Mouse (Mus musculus): ENCODE results near the gene Slc15a1. TPM values are rescaled to one million over a fixed set of nuclear protein-coding genes. Genes with fewer than 3 reads are reported as not detected.

Slc15a1 gene
- total RNA-seq (2021): not detected
- long read RNA-seq, experiment 1: 0 reads
- long read RNA-seq, experiment 2: 0 reads

DNA sequence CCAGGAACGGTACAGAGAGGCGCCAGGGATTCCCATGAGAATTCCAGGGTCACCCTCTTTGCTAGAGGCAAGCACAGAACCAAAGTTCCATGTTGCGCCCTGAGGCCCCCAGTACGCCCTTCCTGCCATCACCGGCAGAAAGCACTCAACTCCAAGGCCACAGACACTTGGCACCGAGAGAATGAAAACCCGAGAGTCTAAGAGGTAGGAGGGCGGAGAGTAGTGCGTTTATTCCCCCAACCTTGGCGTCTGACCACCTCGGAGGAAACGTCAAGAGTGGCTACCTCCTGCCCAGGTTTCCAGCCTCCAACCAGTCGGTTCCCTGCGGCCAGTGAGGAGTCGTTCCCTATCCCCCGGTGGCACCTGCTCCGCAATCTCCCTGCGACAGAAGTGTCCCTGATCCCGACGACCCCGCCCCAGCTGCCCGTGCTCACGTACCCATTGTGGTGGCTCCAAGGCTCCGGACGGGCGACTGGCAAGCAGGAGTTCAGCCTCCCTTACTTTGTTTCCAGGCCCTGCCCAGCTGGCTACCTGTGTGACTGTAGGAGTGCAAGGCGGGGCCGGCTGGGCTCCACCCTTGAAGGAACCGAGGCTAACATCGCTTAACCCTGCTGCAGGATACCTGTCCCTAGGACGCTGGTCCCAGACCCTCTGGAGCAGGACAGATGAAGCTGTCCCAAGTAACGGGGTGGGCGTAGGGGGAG lies at the start of gene Slc15a1:
Gene Slc15a1, minus strand, starts transcription at position 472 of the 704 bp plus-strand sequence.
- no peak for DNase-seq (ENCODE audit: low spot score)

DNA sequence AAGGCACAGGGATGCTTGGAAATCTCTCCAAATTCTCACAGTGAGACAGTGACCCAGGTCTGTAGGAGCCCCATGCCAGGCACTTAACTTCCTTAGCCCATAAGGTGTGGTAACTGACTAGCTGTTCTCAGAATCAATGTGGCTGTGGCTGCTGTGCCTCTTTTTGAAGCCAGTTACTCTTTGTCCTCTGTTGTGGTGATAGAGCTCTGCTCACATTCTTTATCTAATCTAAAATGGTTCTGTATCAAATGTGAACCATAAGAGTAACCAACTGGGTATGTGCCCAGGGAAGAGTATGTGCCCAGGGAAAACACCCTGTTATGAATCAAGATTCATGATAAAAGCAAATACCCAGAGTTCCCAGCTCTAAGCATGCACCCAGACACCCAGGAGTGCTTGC lies 48.7 kb upstream of the Slc15a1 start:
- DNase-seq (ENCODE audit: low spot score): no peak

DNA sequence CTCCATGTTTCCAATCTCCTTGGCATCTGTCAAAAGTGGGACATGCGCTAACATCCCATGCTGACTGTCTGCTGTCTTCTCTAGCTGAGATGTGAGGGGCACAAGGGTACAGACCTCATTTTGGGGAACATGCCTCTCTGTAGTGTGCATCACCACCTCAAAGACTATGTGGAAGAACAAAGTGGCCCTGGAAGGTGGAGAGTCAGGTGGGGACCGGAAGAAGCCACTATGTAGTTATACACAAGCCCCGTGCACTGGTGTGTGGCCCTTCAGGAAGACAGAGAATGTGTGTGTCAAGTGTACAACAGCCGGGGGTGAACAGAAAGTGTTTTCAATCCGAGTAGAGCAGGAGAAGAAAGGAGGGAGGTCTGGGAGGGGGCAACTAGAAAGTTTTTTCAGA lies 47.5 kb upstream of the Slc15a1 start:
- no peak for DNase-seq (ENCODE audit: low spot score)

DNA sequence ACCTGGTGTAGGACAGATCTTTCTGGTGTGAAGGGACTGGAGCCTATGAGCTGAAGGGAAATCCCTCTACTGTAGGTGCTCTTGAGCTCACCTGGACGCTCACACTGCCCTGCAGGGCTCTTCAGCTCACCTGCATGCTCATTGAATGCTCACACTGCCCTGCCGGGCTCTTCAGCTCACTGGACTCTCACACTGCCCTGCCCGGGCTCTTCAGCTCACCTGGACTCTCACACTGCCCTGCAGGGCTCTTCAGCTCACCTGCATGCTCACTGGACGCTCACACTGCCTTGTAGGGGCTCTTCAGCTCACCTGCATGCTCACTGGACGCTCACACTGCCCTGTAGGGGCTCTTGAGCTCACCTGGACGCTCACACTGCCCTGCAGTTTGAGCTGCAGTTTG lies 44.8 kb upstream of the Slc15a1 start:
- no peak for DNase-seq (ENCODE audit: low spot score)

DNA sequence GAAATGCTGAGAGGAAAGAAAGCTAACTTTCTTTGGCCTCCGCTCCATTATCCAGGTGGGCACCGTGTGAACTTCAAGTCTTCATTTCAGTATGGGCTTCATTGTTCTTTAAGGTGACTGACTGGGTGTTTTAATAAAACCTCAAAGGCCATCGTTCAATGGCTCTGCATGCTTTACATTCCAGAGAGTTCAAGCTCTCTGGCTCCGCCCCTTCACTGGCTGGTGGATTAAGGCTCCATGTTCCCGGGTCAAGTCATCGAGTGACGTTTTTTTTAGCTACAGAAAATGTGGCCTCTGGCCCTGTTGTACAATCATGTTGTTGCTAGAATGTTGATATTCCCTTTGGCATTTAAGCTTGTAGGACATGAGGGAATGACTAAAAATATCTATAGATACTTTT lies 42.7 kb upstream of the Slc15a1 start:
- DNase-seq (ENCODE audit: low spot score): no peak

DNA sequence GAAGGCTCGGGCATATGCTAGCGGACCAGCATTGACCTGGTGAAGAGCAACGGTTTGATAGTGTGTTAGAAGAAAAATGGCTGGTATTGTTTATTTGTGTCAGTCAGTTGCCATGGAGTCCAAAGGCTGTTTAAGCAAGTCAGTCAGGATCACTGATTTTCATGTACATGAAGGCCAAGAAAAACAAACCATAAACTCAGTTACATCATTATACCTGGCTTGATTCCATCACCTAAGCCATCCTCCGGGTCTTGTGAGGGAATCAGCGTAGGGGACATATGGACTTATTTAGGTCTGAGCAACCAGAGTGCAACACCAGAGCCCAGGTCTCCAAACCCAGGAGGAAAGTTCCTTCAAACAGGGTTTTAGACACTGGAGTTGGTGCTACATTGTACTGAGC lies 41.6 kb upstream of the Slc15a1 start:
- DNase-seq (ENCODE audit: low spot score): no peak

DNA sequence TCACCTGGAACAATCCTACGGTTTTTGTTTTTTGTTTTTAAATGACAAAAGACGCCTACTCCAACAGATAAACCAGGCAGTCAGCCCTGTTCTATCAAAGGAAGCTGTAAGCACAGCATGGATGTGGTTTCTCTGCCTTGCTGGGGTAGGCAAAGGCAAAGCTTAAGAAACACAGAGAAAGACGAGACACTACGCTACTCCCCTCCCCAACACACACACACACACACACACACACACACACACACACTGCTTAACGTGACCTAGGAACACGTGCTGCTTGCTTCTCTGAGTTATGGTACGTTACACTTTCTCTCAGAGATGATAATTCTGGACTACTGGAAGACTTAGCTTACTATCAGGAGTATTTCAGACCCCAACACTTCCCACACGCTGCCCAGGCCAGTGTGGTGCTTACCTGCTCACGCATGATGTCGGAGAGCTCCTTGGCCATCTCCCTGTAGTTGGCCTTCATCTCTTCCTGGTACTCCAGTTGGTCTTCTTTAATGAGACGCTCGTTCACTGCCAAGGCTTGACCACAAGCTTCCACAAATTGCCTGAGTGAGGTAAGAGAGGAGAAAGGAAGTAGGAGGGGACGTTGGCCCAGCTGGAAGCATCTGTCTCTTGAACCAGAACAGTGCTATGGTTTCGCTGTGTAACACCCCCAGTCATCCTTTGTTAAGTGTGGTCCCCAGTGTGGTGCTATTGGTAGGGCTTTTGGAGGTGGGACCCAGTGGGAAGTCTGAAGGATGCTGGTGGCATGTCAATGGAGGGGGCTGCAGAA lies 40.7 kb upstream of the Slc15a1 start:
- no peak for DNase-seq (ENCODE audit: low spot score)

DNA sequence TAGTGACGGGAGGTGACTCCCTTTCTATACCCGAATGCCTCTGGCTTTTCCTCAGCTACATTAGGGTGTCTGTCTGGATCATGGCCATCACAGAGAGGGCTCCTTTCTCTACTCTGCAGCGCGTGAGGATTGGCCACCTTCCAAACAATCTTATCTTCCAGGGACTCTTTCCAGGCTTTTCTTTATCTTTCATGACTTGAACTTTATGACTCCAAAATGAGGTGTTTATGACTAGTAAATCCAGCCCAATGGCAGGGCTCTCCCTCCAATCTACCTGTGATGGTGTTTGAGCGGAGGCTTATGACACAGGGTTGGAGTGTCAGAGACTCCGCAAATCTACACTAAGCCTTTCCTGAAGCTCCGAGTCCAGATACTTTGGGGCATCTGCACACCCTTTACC lies 36.2 kb upstream of the Slc15a1 start:
- DNase-seq (ENCODE audit: low spot score): no peak

DNA sequence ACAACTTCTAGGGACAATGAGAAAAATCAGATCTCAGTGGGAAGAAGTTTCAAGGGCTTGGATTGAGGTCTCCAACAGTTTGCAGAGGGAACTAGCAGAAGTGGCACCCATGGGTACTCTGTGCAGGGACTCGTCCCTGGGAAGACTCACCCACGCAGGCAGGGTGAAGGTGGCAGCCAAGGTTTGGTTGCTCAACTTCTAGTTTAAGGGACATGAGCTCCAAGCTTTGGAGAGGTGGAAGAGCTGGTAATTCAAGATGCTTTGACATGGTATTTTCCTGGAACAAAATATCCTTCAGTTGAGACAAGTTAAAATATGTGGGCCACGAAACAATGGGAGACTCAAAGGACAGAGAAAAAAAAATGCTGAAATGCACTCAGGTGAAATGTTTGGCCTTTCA lies 29.4 kb upstream of the Slc15a1 start:
- no peak for DNase-seq (ENCODE audit: low spot score)

DNA sequence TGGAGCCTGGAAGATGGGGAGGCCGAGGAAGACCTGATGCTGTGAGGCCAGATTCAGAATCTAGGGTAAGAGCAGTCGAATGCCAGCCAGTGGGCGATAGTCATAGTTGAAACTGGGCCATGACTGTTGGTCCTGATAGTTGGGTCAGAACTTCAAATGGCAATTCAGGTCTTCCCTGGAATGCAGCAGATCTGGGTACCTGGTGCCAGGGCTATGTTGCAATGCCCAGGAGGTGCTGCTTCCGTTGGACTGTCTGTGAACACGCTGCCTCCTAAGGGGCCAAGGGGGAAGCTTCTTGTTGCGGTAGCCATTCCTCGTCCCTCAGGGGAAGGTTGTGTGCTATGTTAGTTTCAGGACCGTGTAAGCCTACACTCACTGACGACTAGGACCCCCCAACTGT lies 25.8 kb upstream of the Slc15a1 start:
- no peak for DNase-seq (ENCODE audit: low spot score)

DNA sequence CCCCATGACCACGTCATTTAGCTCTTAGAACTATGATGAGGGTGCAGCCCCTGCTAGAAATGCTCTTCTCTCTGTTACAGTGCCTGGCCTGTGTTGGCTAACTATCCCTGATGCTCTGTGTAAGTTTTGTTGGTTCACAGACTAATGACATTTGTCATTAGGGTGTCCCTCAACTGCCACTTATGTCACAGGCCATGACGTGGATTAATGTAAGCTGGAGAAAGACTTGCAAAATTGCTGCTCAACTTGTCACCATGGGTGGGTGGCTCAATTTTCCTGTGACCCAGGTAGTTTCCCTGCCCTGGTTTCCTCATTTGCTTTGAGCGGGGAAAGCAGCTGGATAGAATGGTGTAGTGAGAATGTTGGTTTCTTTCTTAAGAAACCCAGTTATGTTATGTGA lies 22.8 kb upstream of the Slc15a1 start:
- DNase-seq (ENCODE audit: low spot score): no peak

DNA sequence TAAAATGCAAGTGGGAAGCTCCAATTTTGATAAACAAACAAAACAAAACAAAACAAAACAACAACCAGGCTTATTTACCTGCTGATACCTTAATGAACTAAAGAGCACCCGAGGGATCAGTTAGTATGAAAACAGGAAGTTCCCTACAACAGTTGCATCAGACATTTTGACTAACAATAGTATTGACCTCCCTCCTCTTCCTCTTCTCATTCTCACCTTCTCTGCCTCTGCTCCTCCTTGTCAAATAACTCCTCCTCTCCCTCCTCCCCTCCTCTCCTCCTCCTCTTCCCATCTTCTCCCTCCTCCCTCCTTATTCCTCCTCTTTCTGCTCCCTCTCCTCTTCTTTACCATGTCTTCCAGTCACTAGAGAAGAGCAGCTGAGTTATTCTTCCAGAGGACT lies 22.1 kb upstream of the Slc15a1 start:
- no peak for DNase-seq (ENCODE audit: low spot score)

DNA sequence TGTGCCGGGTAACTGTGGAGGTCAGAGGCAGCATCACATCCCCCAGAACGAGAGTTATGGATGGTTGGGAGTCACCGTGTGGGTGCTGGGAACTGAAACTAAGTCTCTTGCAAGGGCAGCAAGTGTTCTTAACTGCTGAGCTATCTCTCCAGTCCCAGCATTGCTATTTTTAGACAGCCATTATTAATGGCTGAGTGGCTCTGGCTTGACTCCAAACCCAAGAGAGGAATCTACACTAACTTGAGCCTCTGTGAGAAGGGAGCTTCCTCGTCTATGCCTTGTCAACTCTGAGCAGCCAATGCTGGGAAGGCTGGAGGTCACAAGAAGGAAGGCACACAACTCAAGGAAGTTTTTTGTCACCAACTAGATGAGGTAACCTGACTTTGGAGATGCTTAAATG lies 16.7 kb upstream of the Slc15a1 start:
- no peak for DNase-seq (ENCODE audit: low spot score)

DNA sequence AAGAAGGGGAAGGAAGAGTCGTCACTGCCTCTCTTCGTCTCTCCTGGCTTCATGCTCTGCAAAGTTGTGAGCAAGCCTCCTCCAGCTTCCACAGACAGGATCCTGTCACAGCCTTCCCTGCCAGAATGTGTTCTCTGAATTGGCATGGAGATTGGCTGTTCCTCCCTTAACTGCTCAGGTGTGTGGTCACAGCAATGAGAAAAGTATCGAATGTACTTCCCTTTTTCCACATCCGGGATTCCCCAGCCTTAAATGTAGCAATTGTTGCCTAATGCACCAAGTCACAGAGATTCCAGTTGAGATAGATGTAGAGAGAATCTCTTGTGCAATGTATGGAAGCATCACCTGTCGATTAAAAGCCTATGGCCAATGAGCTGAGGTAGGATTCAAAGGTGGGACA lies 11.8 kb upstream of the Slc15a1 start:
- DNase-seq (ENCODE audit: low spot score): no peak

DNA sequence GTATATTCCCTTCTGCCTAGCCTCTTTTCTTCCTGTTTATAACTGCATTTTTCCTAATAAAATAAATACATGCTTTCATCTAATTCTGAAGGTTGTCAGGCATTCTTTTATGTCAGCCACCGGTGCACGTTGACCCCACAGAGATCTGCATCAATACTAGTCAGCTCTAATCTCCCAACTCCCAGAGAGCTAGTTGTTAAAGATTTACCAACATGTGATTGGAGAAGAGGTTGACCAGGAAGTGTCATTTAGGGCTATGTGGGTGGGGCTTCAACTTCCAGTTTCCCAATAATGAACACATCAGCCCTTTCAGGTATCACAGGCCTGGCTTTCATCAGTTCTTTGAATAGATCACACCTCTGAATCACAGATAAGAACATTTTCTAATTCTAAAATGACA lies 3.9 kb upstream of the Slc15a1 start:
- no peak for DNase-seq (ENCODE audit: low spot score)

DNA sequence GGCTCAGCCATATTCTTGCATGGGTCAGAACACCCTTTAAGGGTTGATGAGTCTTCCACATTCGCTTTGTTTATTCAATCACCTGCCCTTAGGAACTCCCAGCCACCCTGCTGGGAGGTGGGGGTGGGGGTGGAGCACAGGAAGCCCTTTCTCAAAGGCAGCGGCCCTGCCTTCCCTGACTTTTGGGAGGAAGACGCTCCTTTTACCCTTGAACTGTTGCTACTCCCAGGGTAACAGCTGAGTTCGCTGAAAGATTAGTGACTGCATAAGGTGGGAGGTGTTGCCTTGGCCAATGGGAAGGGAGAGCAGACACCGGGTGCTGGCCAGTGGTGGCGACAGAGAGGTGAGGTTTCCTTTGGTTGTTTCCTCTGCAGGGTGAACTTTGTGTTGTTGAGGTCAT lies 1.3 kb upstream of the Slc15a1 start:
- no peak for DNase-seq (ENCODE audit: low spot score)

DNA sequence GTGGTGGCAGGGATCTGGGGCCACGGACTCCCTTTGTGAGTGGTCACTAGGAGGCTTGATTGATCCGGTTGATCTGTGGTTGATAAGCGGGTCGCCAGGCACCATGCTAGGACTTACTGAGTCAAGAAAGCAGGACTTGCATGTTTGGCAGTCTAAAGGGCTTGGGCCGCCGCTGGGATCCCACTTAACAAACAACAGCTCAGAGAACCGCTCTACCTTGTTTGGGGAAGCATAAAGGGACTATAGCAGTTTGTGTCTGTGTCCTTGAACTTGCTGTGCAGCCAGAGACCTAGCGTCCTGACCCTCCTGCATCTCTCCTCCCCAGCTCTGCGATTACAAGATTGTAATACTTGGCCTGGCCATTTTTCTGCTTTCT lies 421 bp upstream of the Slc15a1 start:
- DNase-seq (ENCODE audit: low spot score): no peak

DNA sequence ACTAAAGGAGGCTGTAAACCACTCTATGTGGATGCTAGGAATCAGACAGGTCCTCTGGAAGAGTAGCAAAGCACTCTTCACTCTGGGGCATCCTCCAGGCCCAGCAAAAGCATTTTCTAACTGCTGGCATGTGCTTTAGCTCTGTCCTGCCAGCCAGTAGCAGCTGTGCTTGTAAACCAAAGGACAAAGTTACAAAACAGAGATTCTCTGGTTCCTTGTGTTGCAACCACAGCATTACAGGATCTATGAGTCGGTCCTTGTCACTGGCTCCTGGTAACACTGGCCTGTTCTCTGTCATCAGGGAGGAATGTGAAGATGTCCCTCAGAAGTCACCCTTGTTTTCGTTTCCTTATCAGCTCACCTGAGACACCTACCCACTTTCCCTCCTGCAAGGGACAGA lies 4.5 kb downstream of the Slc15a1 start:
- DNase-seq (ENCODE audit: low spot score): no peak

DNA sequence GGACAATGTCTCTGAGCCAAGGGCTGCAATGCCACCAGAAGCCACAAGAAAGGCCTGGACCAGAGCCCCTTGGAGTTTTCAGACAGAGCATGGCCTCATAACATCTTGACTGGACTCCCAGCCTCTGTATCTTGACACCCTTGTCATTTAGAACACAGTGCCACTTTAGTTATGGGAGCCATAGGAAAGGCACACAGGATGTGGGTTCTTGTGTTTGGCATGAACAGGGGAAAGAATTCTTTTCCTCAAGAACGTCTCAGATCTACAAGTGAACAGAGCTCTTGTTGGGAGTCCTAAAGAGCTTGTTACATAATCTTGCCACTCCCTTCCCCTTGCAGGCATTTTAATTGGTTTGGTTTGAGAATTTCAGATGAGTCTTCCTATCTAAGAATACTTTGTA lies 5.3 kb downstream of the Slc15a1 start:
- DNase-seq (ENCODE audit: low spot score): no peak

DNA sequence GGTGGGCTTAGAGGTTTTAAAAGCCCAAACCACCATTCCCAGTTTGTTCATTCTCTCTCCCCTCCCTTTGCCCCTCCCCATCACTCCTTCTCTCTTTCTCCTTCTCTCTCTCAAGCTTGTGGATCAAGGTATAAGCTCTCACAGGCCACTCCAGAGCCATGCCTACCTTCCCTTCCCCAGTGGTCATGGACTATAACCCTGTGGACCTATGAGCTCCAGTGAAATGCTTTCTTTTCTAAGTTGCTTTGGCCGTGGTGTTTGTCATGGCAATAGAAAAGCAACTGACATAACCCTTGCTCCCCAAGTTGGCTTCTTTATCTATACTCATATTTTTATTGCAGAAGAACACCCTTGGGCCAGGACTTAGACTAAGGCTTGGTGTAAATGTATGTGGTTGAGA lies 7.3 kb downstream of the Slc15a1 start:
- no peak for DNase-seq (ENCODE audit: low spot score)

DNA sequence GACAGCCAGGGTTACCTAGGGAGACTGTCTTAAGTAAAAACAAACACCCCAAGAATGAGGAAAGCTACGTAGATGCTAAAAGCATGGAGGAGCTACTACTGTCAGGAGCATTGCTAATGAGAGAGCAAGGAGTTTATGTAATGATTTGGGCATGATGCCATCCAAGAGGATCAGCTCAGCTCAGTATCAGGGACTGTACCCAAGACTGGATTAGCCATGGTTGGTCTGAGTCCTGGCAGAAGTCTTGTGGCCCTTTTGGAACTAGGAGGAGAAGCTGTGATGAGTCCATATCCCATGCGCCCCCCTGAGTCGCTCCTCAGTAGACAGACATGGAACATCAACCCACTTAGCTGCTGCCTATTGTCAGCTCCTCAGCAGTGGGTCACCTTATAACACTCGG lies 9.3 kb downstream of the Slc15a1 start:
- DNase-seq (ENCODE audit: low spot score): no peak

DNA sequence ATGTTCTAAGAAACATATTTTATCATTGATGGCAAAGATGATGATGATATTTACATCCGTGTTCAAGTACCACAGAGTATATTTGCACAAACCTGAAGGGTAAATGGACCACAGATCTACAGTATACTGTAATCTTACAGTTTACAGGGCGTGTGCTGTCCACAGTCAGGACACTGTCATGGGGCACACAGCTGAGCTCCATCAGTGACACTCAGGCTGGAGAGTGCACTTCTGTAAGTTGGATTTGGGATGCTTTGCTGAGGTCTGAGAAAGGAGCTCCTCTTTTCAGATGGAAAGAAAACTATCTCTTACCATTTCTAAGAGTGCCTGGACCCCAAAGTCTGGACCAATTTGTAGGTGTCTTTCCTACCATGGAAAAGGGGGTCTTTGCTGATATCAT lies 9.9 kb downstream of the Slc15a1 start:
- no peak for DNase-seq (ENCODE audit: low spot score)

DNA sequence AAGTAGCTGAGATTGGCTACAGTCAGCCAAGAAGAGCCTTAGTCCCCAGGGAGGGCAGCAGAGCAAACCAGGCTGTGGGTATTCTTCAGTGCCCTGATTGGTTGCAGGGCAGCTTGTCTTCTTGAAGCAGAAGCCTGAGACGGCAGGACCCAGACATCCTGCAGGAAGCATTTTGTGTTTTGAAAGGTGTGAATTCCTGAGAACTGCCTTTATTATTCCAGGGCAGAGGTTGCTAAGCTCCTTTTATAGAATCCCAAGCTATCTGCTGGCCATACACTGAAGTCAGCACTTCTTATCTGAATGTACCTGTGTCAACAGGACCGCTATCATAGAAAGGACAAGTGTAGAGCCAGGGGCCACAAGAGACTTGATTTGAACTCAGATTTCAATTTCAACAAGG lies 10.8 kb downstream of the Slc15a1 start:
- no peak for DNase-seq (ENCODE audit: low spot score)

Data from gastrocnemius, adult 18-20 months (tissue).